ENCODE assay signal across 8 mouse cellular contexts in genomic region chr19:11819800-11820199, GRCm38 (mm10). TPM values are rescaled to one million over a fixed set of nuclear protein-coding genes. Genes with fewer than 3 reads are reported as not detected.
A peak's percentile ranks its signal among the peaks of the same experiment; 100 is the strongest.
DNase-seq lines count a peak whose midpoint lies in the region; ATAC-seq and TF ChIP-seq lines count a peak whose summit lies in the region.

No protein-coding gene starts in this region.

- under 1% methylated on average over 15 of the region's 15 CpGs for WGBS in intestine, postnatal 0 days
- under 1% methylated on average over 15 of the region's 15 CpGs for WGBS in limb, embryonic 13.5 days
- under 1% methylated on average over 15 of the region's 15 CpGs for WGBS in midbrain, embryonic 14.5 days

- no peaks in the 10 kb centered on the region for H3K27me3 ChIP-seq in intestine, postnatal 0 days (replicated peaks; ENCODE audit: control insufficient read depth, insufficient read depth, low read length)
- peaks cover 60% of the 10 kb centered on the region for H3K27me3 ChIP-seq in limb, embryonic 13.5 days
- H3K27me3 ChIP-seq in midbrain, embryonic 14.5 days (ENCODE audit: control insufficient read depth, insufficient read depth, low read length) = peaks cover 4% of the 10 kb centered on the region; the same call in 1 of the 2 replicates

- 0 out of 2 replicates have a peak, but pooled peaks cover 3% of the 10 kb centered on the region for H3K4me1 ChIP-seq in intestine, postnatal 0 days (replicated peaks; ENCODE audit: control insufficient read depth, insufficient read depth, low read length)
- peaks cover 5% of the 10 kb centered on the region for H3K4me1 ChIP-seq in limb, embryonic 13.5 days
- H3K4me1 ChIP-seq in midbrain, embryonic 14.5 days (ENCODE audit: control insufficient read depth, insufficient read depth, low read length) = peaks cover 10% of the 10 kb centered on the region; the same call in 1 of the 2 replicates

- peak overlapping the region; percentile 82 for H3K4me2 ChIP-seq in intestine, postnatal 0 days (replicated peaks; ENCODE audit: low read depth)
- peak overlapping the region; percentile 96 for H3K4me2 ChIP-seq in limb, embryonic 13.5 days (replicated peaks)
- peak overlapping the region; percentile 84 for H3K4me2 ChIP-seq in midbrain, embryonic 14.5 days (ENCODE audit: low read length)

- H3K36me3 ChIP-seq in intestine, postnatal 0 days (ENCODE audit: control insufficient read depth, insufficient read depth) = no peaks in the 10 kb centered on the region; the same call in 1 of the 2 replicates
- no peaks in the 10 kb centered on the region for H3K36me3 ChIP-seq in limb, embryonic 13.5 days
- no peaks in the 10 kb centered on the region for H3K36me3 ChIP-seq in midbrain, embryonic 14.5 days (ENCODE audit: control insufficient read depth, insufficient read depth, low read length)

- peak; percentile 83 to 93 for DNase-seq in adrenal gland, adult (ENCODE audit: inconsistent age in 2 of 2, low spot score in 1 of 2)
- DNase-seq in midbrain, embryonic 14.5 days = peak; percentile 92
- DNase-seq in spleen, adult 12 weeks (ENCODE audit: low spot score) = peak; percentile 29
- DNase-seq in MN1 (ENCODE audit: low spot score) = no peak

- peak overlapping the region; percentile 93; the same call in 1 of the 2 replicates for H3K9ac ChIP-seq in intestine, postnatal 0 days (ENCODE audit: low read depth, low read length)
- no peak overlapping the region for H3K9ac ChIP-seq in limb, embryonic 13.5 days
- 0 out of 2 replicates have a peak overlapping the region, but pooled peaks have one; percentile 3 for H3K9ac ChIP-seq in midbrain, embryonic 14.5 days (replicated peaks; ENCODE audit: low read length)

- H3K27ac ChIP-seq in intestine, postnatal 0 days (ENCODE audit: low read depth, low read length) = peak overlapping the region; percentile 99
- no peak overlapping the region for H3K27ac ChIP-seq in limb, embryonic 13.5 days
- no peak overlapping the region for H3K27ac ChIP-seq in midbrain, embryonic 14.5 days (replicated peaks; ENCODE audit: low read depth, low read length)

- peak; percentile 79 for ATAC-seq in common myeloid progenitor, adult 5-6 weeks (replicated peaks; ENCODE audit: low read depth, poor library complexity, severe bottlenecking)
- ATAC-seq in granulocyte monocyte progenitor cell, adult 5-6 weeks (replicated peaks; ENCODE audit: poor library complexity, severe bottlenecking) = peak; percentile 75
- peak; percentile 64 for ATAC-seq in intestine, postnatal 0 days
- ATAC-seq in limb, embryonic 13.5 days (ENCODE audit: low FRiP score, low read depth) = peak; percentile 75; the same call in 1 of the 2 replicates
- peak; percentile 70 for ATAC-seq in midbrain, embryonic 14.5 days (ENCODE audit: low FRiP score, low TSS enrichment)

- peak; percentile 81 for TF ChIP-seq CTCF in intestine, postnatal 0 days (IDR thresholded peaks at IDR 0.05; ENCODE audit: low read depth)

- peak overlapping the region; percentile 90 for H3K4me3 ChIP-seq in intestine, postnatal 0 days (ENCODE audit: low read depth, low read length)
- H3K4me3 ChIP-seq in limb, embryonic 13.5 days = peak overlapping the region; percentile 66
- peak overlapping the region; percentile 79 for H3K4me3 ChIP-seq in midbrain, embryonic 14.5 days (replicated peaks; ENCODE audit: low read depth, low read length)

- no peaks in the 10 kb centered on the region for H3K9me3 ChIP-seq in intestine, postnatal 0 days (ENCODE audit: control insufficient read depth)
- H3K9me3 ChIP-seq in limb, embryonic 13.5 days = no peaks in the 10 kb centered on the region
- H3K9me3 ChIP-seq in midbrain, embryonic 14.5 days (ENCODE audit: control insufficient read depth, low read length) = no peaks in the 10 kb centered on the region

RNA-seq across cellular contexts. Expression of gene Stx3, which starts 0.6 kb away (rescaled TPM):
- total RNA-seq in common myeloid progenitor, adult 5-6 weeks (2017) = 17.7 and 20.7 TPM in 2 replicates
- total RNA-seq in granulocyte monocyte progenitor cell, adult 5-6 weeks (2014; fragmentation: Nextera tagmentation) = 11.3 and 12.2 TPM in 2 replicates
- total RNA-seq in granulocyte monocyte progenitor cell, adult 5-6 weeks (2017) = 7.9 and 12.1 TPM in 2 replicates
- 125 and 137 TPM in 2 replicates for polyA plus RNA-seq in intestine, postnatal 0 days (2015; fragmentation: Nextera tagmentation; extraction: Ambion mirVana)
- 5.4 TPM in 2 replicates for polyA plus RNA-seq in limb, embryonic 13.5 days (2015; fragmentation: Nextera tagmentation; extraction: Ambion mirVana)
- 31.6 and 32.2 TPM in 2 replicates for polyA plus RNA-seq in midbrain, embryonic 14.5 days (2014; fragmentation: Nextera tagmentation; extraction: Ambion mirVana)

RNA-seq across cellular contexts. Expression of gene Olfr1417, which starts 19.2 kb away (rescaled TPM):
- not detected in 2 replicates for total RNA-seq in common myeloid progenitor, adult 5-6 weeks (2017)
- total RNA-seq in granulocyte monocyte progenitor cell, adult 5-6 weeks (2014; fragmentation: Nextera tagmentation) = not detected in 2 replicates
- not detected in 2 replicates for total RNA-seq in granulocyte monocyte progenitor cell, adult 5-6 weeks (2017)
- polyA plus RNA-seq in intestine, postnatal 0 days (2015; fragmentation: Nextera tagmentation; extraction: Ambion mirVana) = 0.08 TPM in 1 of 2 replicates, not detected in the other
- not detected in 2 replicates for polyA plus RNA-seq in limb, embryonic 13.5 days (2015; fragmentation: Nextera tagmentation; extraction: Ambion mirVana)
- polyA plus RNA-seq in midbrain, embryonic 14.5 days (2014; fragmentation: Nextera tagmentation; extraction: Ambion mirVana) = 0.45 TPM in 1 of 2 replicates, not detected in the other

RNA-seq across cellular contexts. Expression of gene Olfr1418, which starts 41.1 kb away (rescaled TPM):
- total RNA-seq in common myeloid progenitor, adult 5-6 weeks (2017) = not detected in 2 replicates
- not detected in 2 replicates for total RNA-seq in granulocyte monocyte progenitor cell, adult 5-6 weeks (2014; fragmentation: Nextera tagmentation)
- total RNA-seq in granulocyte monocyte progenitor cell, adult 5-6 weeks (2017) = not detected in 2 replicates
- not detected in 2 replicates for polyA plus RNA-seq in intestine, postnatal 0 days (2015; fragmentation: Nextera tagmentation; extraction: Ambion mirVana)
- not detected in 2 replicates for polyA plus RNA-seq in limb, embryonic 13.5 days (2015; fragmentation: Nextera tagmentation; extraction: Ambion mirVana)
- polyA plus RNA-seq in midbrain, embryonic 14.5 days (2014; fragmentation: Nextera tagmentation; extraction: Ambion mirVana) = not detected in 2 replicates

RNA-seq across cellular contexts. Expression of gene Mrpl16, which starts 49.6 kb away (rescaled TPM):
- 89.0 and 118 TPM in 2 replicates for total RNA-seq in common myeloid progenitor, adult 5-6 weeks (2017)
- total RNA-seq in granulocyte monocyte progenitor cell, adult 5-6 weeks (2014; fragmentation: Nextera tagmentation) = 76.7 and 90.4 TPM in 2 replicates
- 103 and 113 TPM in 2 replicates for total RNA-seq in granulocyte monocyte progenitor cell, adult 5-6 weeks (2017)
- 54.0 and 54.7 TPM in 2 replicates for polyA plus RNA-seq in intestine, postnatal 0 days (2015; fragmentation: Nextera tagmentation; extraction: Ambion mirVana)
- polyA plus RNA-seq in limb, embryonic 13.5 days (2015; fragmentation: Nextera tagmentation; extraction: Ambion mirVana) = 42.8 and 46.0 TPM in 2 replicates
- polyA plus RNA-seq in midbrain, embryonic 14.5 days (2014; fragmentation: Nextera tagmentation; extraction: Ambion mirVana) = 48.7 and 56.0 TPM in 2 replicates

RNA-seq across cellular contexts. Expression of gene Olfr1419, which starts 55.1 kb away (rescaled TPM):
- not detected in 2 replicates for total RNA-seq in common myeloid progenitor, adult 5-6 weeks (2017)
- not detected in 2 replicates for total RNA-seq in granulocyte monocyte progenitor cell, adult 5-6 weeks (2014; fragmentation: Nextera tagmentation)
- not detected in 2 replicates for total RNA-seq in granulocyte monocyte progenitor cell, adult 5-6 weeks (2017)
- polyA plus RNA-seq in intestine, postnatal 0 days (2015; fragmentation: Nextera tagmentation; extraction: Ambion mirVana) = not detected in 2 replicates
- polyA plus RNA-seq in limb, embryonic 13.5 days (2015; fragmentation: Nextera tagmentation; extraction: Ambion mirVana) = not detected in 2 replicates
- not detected in 2 replicates for polyA plus RNA-seq in midbrain, embryonic 14.5 days (2014; fragmentation: Nextera tagmentation; extraction: Ambion mirVana)
